Mouse (Mus musculus) erythroblast, embryonic 14.5 days (primary cell): ENCODE results near the gene Cenpj.

Source experiments
- GATA1 ChIP-seq: IDR thresholded peaks from 2 replicates; pipeline ENCODE4 v1.6.1; 2012; ENCODE audit warnings: low read length, inconsistent platforms, mixed read lengths
- TAL1 ChIP-seq: IDR thresholded peaks from 3 replicates; pipeline ENCODE4 v1.6.1; 2012; ENCODE audit warnings: low read length, inconsistent platforms, mixed read lengths

- TF ChIP-seq TAL1 (no peak), GATA1 (no peak)
Observed at GRCm38 (mm10) chr14:56579011-56579410, 3.8 kb upstream of the Cenpj start.
